Mouse (Mus musculus): ENCODE results near the gene Sox12. TPM values are rescaled to one million over a fixed set of nuclear protein-coding genes. Genes with fewer than 3 reads are reported as not detected.
"Not testable (repeated sequence)": the region's sequence is repeated elsewhere in the genome, so short reads cannot be mapped to it uniquely, and the experiment has no call there.

Gene Sox12
- polyA plus RNA-seq, 1 experiment from 2014 or later, result 1.6 TPM

- H3K27ac ChIP-seq, result no peak overlapping the region
- peaks cover 6% of the 10 kb centered on the region; the same call in 1 of the 2 replicates for H3K4me1 ChIP-seq (replicated peaks)
- DNase-seq (no peak), ATAC-seq (ENCODE audit: low read depth) (0 out of 2 replicates have a peak, but pooled peaks have one; percentile 23)
- WGBS (ENCODE audit: insufficient replicate concordance), result 48% methylated on average over 9 of the region's 9 CpGs
- H3K9ac ChIP-seq, result no peak overlapping the region
- H3K27me3 ChIP-seq, result peaks cover 73% of the 10 kb centered on the region
- H3K9me3 ChIP-seq (replicated peaks), result no peaks in the 10 kb centered on the region
- H3K4me3 ChIP-seq (replicated peaks), result no peak overlapping the region
- no peaks in the 10 kb centered on the region for H3K36me3 ChIP-seq
- no peak overlapping the region for H3K4me2 ChIP-seq
Measured at GRCm38 (mm10) chr2:152373547-152373946, 24.3 kb downstream of the Sox12 start.

DNA sequence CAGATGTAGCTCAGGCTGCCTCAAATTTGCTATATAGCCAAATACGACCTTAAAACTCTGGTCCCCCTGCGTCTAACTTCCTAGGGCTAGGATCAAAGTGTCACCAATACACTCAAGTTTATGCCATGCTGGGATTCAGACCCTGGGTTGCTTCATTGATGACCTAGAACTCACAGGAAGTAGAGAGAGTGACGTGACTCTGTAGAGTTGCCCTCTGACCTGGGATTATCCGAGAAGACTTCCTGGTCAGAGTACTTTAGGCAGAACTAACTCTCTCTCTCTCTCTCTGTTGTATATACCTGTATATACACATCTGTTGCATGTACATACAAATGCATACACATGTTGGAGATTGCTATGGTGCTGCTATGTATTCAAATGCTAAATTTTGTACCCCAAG lies 25.2 kb downstream of the Sox12 start:
- Histone ChIP-seq H3K27ac (no peak overlapping the region), H3K4me2 (no peak overlapping the region), H3K4me1 (replicated peaks) (peaks cover 6% of the 10 kb centered on the region; the same call in 1 of the 2 replicates), H3K27me3 (peaks cover 64% of the 10 kb centered on the region), H3K4me3 (replicated peaks) (no peak overlapping the region), H3K36me3 (no peaks in the 10 kb centered on the region), H3K9ac (no peak overlapping the region), H3K9me3 (replicated peaks) (no peaks in the 10 kb centered on the region)
- ATAC-seq (ENCODE audit: low read depth) (no peak), DNase-seq (no peak)
- WGBS (ENCODE audit: insufficient replicate concordance), result 44% methylated on average over 4 of the region's 4 CpGs

DNA sequence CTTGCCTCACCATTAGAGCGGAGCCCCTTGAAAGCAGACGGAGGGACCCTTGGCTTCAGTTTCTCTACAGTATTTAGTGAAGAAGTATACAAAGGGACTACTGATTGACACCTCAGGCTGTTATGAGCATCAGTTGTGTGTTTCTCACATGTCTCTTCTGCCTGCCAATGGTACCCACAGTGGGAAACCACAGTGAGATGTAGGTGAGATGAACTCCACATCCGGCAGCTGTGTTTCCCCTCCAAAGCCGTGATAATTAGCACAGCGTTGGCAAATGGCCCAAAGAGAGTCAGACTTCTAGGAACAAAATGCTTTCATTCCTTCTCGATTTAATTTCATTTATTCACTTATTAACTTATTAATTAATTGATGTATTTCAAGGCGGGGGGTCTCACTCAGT lies 25.8 kb downstream of the Sox12 start:
- peaks cover 6% of the 10 kb centered on the region; the same call in 1 of the 2 replicates for H3K4me1 ChIP-seq (replicated peaks)
- no peak overlapping the region for H3K4me3 ChIP-seq (replicated peaks)
- no peak overlapping the region for H3K27ac ChIP-seq
- DNase-seq (no peak), ATAC-seq (ENCODE audit: low read depth) (no peak)
- WGBS (ENCODE audit: insufficient replicate concordance), result 69% methylated on average over 7 of the region's 7 CpGs
- no peak overlapping the region for H3K4me2 ChIP-seq
- H3K9me3 ChIP-seq (replicated peaks), result no peaks in the 10 kb centered on the region
- no peaks in the 10 kb centered on the region for H3K36me3 ChIP-seq
- H3K9ac ChIP-seq, result no peak overlapping the region
- H3K27me3 ChIP-seq, result peaks cover 59% of the 10 kb centered on the region

DNA sequence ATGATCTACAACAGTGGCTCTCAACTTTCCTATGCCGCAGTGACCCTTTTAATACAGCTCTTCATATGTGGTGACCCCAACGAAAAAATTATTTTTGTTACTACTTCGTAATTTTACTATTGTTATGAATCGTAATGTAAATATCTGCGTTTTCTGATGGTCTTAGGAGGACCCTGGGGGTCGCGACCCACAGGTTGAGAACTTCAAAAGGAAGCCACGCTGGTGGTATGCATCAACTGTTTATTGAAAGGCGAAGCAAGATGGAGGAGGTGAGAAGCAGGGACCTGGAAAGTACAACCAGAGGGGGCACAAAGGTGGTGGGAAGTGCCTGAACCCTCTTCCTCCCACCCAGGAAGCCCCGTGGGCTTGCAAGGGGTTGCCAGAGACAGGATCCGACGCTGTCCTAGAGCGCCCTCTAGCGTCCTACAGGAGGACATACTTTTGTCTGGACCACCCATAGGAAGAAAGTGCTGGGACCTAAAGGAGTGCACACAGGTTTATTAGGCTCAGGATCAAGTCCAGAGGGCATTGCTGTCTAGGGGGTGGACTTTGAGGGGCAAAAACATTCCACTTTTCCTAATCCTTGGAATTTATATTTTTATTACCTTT lies 29.2 kb downstream of the Sox12 start:
- no peaks in the 10 kb centered on the region for H3K36me3 ChIP-seq
- no peak for ATAC-seq (ENCODE audit: low read depth)
- DNase-seq, result no peak
- 24% methylated on average over 14 of the region's 14 CpGs for WGBS (ENCODE audit: insufficient replicate concordance)
- H3K27me3 ChIP-seq, result peaks cover 24% of the 10 kb centered on the region
- H3K27ac ChIP-seq, result no peak overlapping the region
- H3K4me3 ChIP-seq (replicated peaks), result no peak overlapping the region
- no peaks in the 10 kb centered on the region for H3K9me3 ChIP-seq (replicated peaks)
- H3K4me1 ChIP-seq (replicated peaks), result peaks cover 4% of the 10 kb centered on the region
- no peak overlapping the region for H3K4me2 ChIP-seq
- H3K9ac ChIP-seq, result no peak overlapping the region

DNA sequence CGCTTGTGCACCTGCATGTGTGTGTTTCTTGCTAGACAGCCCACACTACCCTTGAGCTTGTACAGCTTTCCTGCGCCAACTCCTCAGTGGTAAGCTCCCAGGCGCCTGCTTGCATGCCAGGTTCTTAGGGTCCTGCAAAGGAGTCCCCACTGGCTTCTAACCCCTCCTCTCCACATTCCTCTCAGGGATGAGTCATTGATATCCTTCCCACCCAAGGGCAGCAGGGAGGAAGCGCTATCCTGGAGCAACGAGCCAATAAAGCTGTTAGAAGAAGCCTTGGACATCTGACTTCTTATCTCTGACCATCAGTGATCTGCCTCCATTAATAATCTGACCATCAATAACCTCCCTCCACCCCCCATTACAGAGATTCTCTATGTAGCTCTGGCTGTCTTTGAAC lies 29.9 kb downstream of the Sox12 start:
- H3K4me3 ChIP-seq (replicated peaks), result no peak overlapping the region
- H3K9me3 ChIP-seq (replicated peaks), result no peaks in the 10 kb centered on the region
- no peak overlapping the region for H3K9ac ChIP-seq
- peaks cover 6% of the 10 kb centered on the region for H3K4me1 ChIP-seq (replicated peaks)
- ATAC-seq (ENCODE audit: low read depth) (no peak), DNase-seq (no peak)
- H3K27me3 ChIP-seq, result peaks cover 18% of the 10 kb centered on the region
- no peaks in the 10 kb centered on the region for H3K36me3 ChIP-seq
- H3K4me2 ChIP-seq, result no peak overlapping the region
- H3K27ac ChIP-seq, result no peak overlapping the region
- 69% methylated on average over 5 of the region's 5 CpGs for WGBS (ENCODE audit: insufficient replicate concordance)

DNA sequence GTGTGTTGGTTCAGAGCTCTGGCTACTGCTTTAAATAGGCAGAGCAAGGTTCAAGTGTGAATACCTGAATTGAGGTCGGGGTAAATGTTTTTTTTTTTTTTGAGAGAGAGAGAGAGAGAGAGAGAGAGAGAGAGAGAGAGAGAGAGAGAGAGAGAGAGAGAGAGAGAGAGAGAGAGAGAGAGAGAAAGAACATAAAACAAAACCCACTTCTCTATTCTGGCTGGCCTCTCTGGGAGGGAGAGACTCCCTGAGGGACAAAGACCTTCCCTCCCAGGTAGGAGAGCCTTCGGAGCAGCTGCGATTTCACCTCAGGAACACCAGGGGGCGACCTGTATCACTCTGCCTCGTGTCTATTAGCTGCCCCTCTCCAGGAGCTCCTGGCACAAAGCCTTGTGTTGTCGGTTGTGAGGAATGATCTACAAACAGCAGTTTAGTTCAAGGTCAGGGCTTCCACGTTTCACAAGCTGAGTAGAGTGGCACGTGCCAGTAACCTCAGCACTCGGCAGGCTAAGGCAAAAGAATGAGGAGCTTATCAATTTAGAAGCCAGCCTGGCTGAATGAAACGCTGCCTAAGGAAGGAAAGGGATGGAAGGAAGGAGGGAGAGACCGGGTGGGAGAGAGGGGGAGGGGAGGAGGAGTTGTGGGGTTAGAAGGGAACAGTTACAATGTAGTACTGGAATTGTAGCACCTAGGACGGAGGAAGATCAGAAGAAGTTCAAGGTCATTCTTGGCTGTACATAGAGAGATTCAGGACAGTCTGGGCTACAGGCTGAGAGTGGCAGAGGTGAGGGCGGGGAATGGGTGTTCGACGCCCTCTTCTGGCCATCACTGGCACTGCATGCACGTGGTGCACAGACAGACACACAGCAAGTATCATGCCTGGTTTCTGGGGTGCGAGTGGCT lies 34.4 kb downstream of the Sox12 start:
- H3K36me3 ChIP-seq, result no peaks in the 10 kb centered on the region
- H3K9me3 ChIP-seq (replicated peaks), result no peaks in the 10 kb centered on the region
- DNase-seq, result peak; percentile 78
- H3K4me2 ChIP-seq, result peak overlapping the region; percentile 43
- no peak overlapping the region for H3K4me3 ChIP-seq (replicated peaks)
- 5% methylated on average over 17 of the region's 17 CpGs for WGBS (ENCODE audit: insufficient replicate concordance)
- H3K27me3 ChIP-seq, result no peaks in the 10 kb centered on the region
- H3K9ac ChIP-seq, result no peak overlapping the region
- ATAC-seq (ENCODE audit: low read depth), result peak; percentile 78
- no peak overlapping the region for H3K27ac ChIP-seq
- H3K4me1 ChIP-seq (replicated peaks), result peaks cover 10% of the 10 kb centered on the region

DNA sequence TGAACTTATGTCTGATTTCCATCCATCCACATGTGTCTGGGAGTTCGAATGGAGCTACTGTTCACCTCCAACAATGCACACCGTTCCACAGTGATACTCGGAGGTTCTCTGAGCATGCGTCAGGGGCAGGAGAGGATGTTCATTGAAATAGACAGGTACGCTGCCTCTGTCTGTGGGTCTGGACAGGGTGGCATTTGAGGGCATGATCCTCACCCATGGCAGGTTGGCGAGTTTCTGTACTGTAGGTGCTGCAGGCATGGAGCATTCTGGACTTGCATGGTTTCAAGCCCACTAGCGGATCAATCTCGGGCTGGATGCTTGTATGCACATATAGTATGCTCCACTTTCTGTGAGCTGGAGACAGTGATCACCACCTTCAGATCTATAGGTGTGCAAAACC lies 36.7 kb downstream of the Sox12 start:
- Histone ChIP-seq H3K9ac (no peak overlapping the region), H3K9me3 (replicated peaks) (no peaks in the 10 kb centered on the region), H3K4me1 (replicated peaks) (peaks cover 10% of the 10 kb centered on the region), H3K27ac (no peak overlapping the region), H3K4me2 (no peak overlapping the region), H3K4me3 (replicated peaks) (no peak overlapping the region), H3K36me3 (no peaks in the 10 kb centered on the region), H3K27me3 (no peaks in the 10 kb centered on the region)
- DNase-seq, result no peak
- ATAC-seq (ENCODE audit: low read depth), result no peak
- WGBS (ENCODE audit: insufficient replicate concordance), result 70% methylated on average over 8 of the region's 8 CpGs

GRCm38 (mm10) chr2:152360271-152360775 lies 37.5 kb downstream of the Sox12 start:
- no peaks in the 10 kb centered on the region for H3K9me3 ChIP-seq (replicated peaks)
- no peak overlapping the region for H3K27ac ChIP-seq
- no peak overlapping the region for H3K9ac ChIP-seq
- no peak overlapping the region for H3K4me2 ChIP-seq
- DNase-seq (no peak), ATAC-seq (ENCODE audit: low read depth) (no peak)
- H3K27me3 ChIP-seq, result no peaks in the 10 kb centered on the region
- no peaks in the 10 kb centered on the region for H3K36me3 ChIP-seq
- 29% methylated on average over 7 of the region's 7 CpGs for WGBS (ENCODE audit: insufficient replicate concordance)
- H3K4me1 ChIP-seq (replicated peaks), result peaks cover 10% of the 10 kb centered on the region
- H3K4me3 ChIP-seq (replicated peaks), result no peak overlapping the region

GRCm38 (mm10) chr2:152359616-152360015 lies 38.2 kb downstream of the Sox12 start:
- H3K9me3 ChIP-seq (replicated peaks), result no peaks in the 10 kb centered on the region
- DNase-seq (no peak), ATAC-seq (ENCODE audit: low read depth) (no peak)
- no peaks in the 10 kb centered on the region for H3K27me3 ChIP-seq
- no peaks in the 10 kb centered on the region for H3K36me3 ChIP-seq
- H3K4me3 ChIP-seq (replicated peaks), result no peak overlapping the region
- no peak overlapping the region for H3K9ac ChIP-seq
- H3K27ac ChIP-seq, result no peak overlapping the region
- H3K4me2 ChIP-seq, result no peak overlapping the region
- H3K4me1 ChIP-seq (replicated peaks), result peaks cover 10% of the 10 kb centered on the region
- 34% methylated on average over 5 of the region's 5 CpGs for WGBS (ENCODE audit: insufficient replicate concordance)

DNA sequence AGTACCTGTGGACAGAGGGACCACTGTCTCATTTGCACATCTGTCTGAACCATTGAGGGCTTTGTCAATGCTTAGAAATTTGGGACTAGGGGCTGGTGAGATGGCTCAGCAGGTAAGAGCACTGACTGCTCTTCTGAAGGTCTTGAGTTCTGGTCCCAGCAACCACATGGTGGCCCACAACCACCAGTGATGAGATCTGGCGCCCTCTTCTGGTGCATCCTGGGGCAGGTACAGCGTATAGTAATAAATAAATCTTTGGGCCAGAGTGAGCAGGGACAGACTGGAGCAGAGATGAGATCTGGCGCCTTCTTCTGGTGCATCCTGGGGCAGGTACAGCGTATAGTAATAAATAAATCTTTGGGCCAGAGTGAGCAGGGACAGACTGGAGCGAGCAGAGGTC lies 38.9 kb downstream of the Sox12 start:
- not testable (repeated sequence) for H3K27me3 ChIP-seq; H3K9me3 ChIP-seq (replicated peaks); H3K36me3 ChIP-seq; H3K4me3 ChIP-seq (replicated peaks); H3K9ac ChIP-seq; H3K4me1 ChIP-seq (replicated peaks); H3K4me2 ChIP-seq; DNase-seq; H3K27ac ChIP-seq; ATAC-seq (ENCODE audit: low read depth)
- 70% methylated on average over 5 of the region's 5 CpGs for WGBS (ENCODE audit: insufficient replicate concordance)

DNA sequence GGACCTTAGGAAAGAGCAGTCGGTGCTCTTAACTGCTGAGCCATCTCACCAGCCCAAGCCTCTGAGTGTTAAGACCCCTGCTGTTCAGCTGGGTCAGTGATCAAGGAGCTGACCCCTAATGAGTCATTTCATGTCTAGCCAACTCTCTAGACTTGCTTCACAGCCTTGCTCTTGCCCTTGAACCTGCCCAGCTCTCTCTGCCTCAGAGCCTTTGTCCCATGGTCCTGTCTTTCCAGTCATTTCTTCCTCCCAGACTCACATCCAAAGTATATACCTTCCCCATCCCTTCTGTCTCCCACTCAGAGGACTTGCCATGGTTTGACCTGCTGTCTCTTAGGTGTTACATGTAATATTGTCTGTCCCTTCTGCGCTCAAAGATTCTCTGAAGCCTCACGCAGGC lies 40.6 kb downstream of the Sox12 start:
- Histone ChIP-seq H3K4me3 (replicated peaks) (no peak overlapping the region), H3K4me2 (no peak overlapping the region), H3K4me1 (replicated peaks) (peaks cover 4% of the 10 kb centered on the region), H3K9ac (no peak overlapping the region), H3K36me3 (no peaks in the 10 kb centered on the region), H3K27me3 (no peaks in the 10 kb centered on the region), H3K9me3 (replicated peaks) (no peaks in the 10 kb centered on the region), H3K27ac (no peak overlapping the region)
- WGBS (ENCODE audit: insufficient replicate concordance), result 75% methylated on average over 3 of the region's 3 CpGs
- ATAC-seq (ENCODE audit: low read depth), result no peak
- no peak for DNase-seq
